Mouse (Mus musculus) right cerebral cortex, postnatal 4 days (tissue): ENCODE measurements at regions not wholly inside any gene's neighbourhood (a gene's known extent, or its start where the extent isn't known, plus 50 kb on each side); places are given as distances from the start of the nearest gene placed in this dataset.

Experiments
- DNase-seq: peaks from one replicate; pipeline ENCODE4 v3.0.0-alpha.2; 2022

- no peak for DNase-seq
Observed at GRCm38 (mm10) chr10:53434376-53435171, 54.8 kb upstream of the Cep85l start.

- no peak for DNase-seq
Observed at GRCm38 (mm10) chr10:53432794-53433193, 53.0 kb upstream of the Cep85l start.

GRCm38 (mm10) chr10:53429539-53430344 is 50.0 kb upstream of the Cep85l start:
- DNase-seq = no peak
